Mouse (Mus musculus) small intestine, adult 2 months (tissue): ENCODE measurements around the gene Dab2ip. TPM values are rescaled to one million over a fixed set of nuclear protein-coding genes. Genes with fewer than 3 reads are reported as not detected.

ENCODE experiments used
- H3K27ac ChIP-seq: fragments of 200-500 bp; 2 replicates; pipeline ENCODE4 v1.5.1; 2012; ENCODE audit warnings: low read depth, low read length, control low read depth, inconsistent platforms; ENCODE audit not compliant: insufficient read depth
- H3K27me3 ChIP-seq: fragments of 200-500 bp; 2 replicates; pipeline ENCODE4 v1.6.1; 2012; ENCODE audit warnings: mild to moderate bottlenecking, moderate library complexity, low read length, inconsistent platforms; ENCODE audit not compliant: control insufficient read depth, insufficient read depth
- H3K36me3 ChIP-seq: fragments of 200-500 bp; 2 replicates; pipeline ENCODE4 v1.6.1; 2012; ENCODE audit warnings: mild to moderate bottlenecking, low read length, control low read depth, inconsistent platforms; ENCODE audit not compliant: control insufficient read depth, insufficient read depth
- H3K4me1 ChIP-seq: fragments of 200-500 bp; 2 replicates; pipeline ENCODE4 v1.6.1; 2012; ENCODE audit warnings: low read length, inconsistent platforms, mixed read lengths; ENCODE audit not compliant: control insufficient read depth, insufficient read depth, insufficient read length
- H3K4me3 ChIP-seq: fragments of 200-500 bp; 2 replicates; pipeline ENCODE4 v1.5.1; 2012; ENCODE audit warnings: low read depth, mild to moderate bottlenecking, control low read depth, inconsistent platforms, low read length, moderate library complexity
- CTCF ChIP-seq: fragments of 200-500 bp; IDR thresholded peaks from 2 replicates; pipeline ENCODE4 v1.5.1; 2012; ENCODE audit warnings: low read depth, mild to moderate bottlenecking, control low read depth, inconsistent platforms, low read length, moderate library complexity, mixed read lengths; ENCODE audit not compliant: insufficient replicate concordance, insufficient read length; ENCODE audit errors: extremely low read depth
- POLR2A ChIP-seq: fragments of 200-500 bp; IDR thresholded peaks from 2 replicates; pipeline ENCODE4 v1.6.1; 2012; ENCODE audit warnings: low read depth, mild to moderate bottlenecking, control low read depth, inconsistent platforms, low read length, moderate library complexity
- WGBS: fragments of 180-500 bp; shearing (Covaris S2); methylation state at CpG from one replicate; pipeline ENCODE4 v1.1.7; 2018; 5-methylcytosine and 5-hydroxymethylcytosine counted together
- polyA plus RNA-seq: library from polyadenylated mRNA; depleted of rRNA; stranded (reverse); fragments of >200 nt; gene quantifications from 2 replicates; pipeline ENCODE4 v1.2.3, GENCODE M21; 2012

Dab2ip gene
- polyA plus RNA-seq, 1 experiment = 140 TPM

- H3K4me1 ChIP-seq = no peaks in the 10 kb centered on the region
- WGBS = 66% methylated on average over 13 of the region's 13 CpGs
Observed at GRCm38 (mm10) chr2:35739669-35740254, 181.7 kb downstream of the Dab2ip start.

GRCm38 (mm10) chr2:35745876-35746275, 187.8 kb downstream of the Dab2ip start:
- Histone ChIP-seq H3K27ac (no peak overlapping the region), H3K36me3 (no peaks in the 10 kb centered on the region), H3K4me1 (no peaks in the 10 kb centered on the region), H3K27me3 (no peaks in the 10 kb centered on the region), H3K4me3 (no peak overlapping the region)
- TF ChIP-seq POLR2A = no peak
- TF ChIP-seq CTCF = no peak
- 91% methylated on average over 10 of the region's 10 CpGs for WGBS

More at GRCm38 (mm10) chr2:35739669-35740254, 181.7 kb downstream of the Dab2ip start:
- Histone ChIP-seq H3K27me3 (no peaks in the 10 kb centered on the region), H3K4me3 (no peak overlapping the region), H3K36me3 (no peaks in the 10 kb centered on the region), H3K27ac (no peak overlapping the region)
- TF ChIP-seq CTCF (no peak), POLR2A (no peak)

GRCm38 (mm10) chr2:35746638-35747037, 188.6 kb downstream of the Dab2ip start:
- H3K27me3 ChIP-seq = no peaks in the 10 kb centered on the region
- H3K36me3 ChIP-seq = no peaks in the 10 kb centered on the region
- WGBS = 58% methylated on average over 7 of the region's 7 CpGs
- no peak overlapping the region for H3K27ac ChIP-seq
- TF ChIP-seq CTCF (no peak), POLR2A (no peak)
- H3K4me1 ChIP-seq = no peaks in the 10 kb centered on the region
- H3K4me3 ChIP-seq = no peak overlapping the region

DNA sequence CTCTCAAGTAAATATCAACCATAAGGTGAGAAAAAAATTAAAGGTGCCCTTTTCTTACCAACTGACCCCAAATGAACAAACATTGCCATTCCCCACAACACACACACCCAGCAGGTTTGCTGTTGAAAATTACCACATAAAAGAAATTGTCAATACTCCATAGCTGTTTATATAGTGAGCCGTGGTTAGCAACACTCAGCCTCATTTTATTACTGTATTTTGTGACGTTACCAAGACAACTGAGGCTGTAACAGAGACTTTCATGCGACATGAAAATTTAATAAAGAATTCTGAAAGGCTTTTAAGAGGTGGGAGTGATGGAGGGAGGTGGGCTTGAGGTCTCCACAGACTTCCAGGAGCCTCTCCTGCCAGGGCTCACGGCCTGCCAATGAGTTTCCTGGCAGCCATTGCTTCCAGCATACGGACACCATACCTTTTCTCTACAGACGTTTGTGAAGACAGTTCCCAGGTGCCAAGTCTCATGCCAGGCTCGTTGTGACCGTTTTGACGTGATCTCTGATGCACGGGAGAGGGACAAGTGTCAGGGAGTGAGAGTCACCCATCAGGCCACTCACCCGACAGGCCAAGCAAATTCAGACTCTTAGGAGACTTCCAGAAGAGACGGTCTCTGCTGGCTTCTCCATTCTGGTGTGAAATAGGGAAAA, 189.4 kb downstream of the Dab2ip start:
- 81% methylated on average over 12 of the region's 12 CpGs for WGBS
- H3K36me3 ChIP-seq = no peaks in the 10 kb centered on the region
- TF ChIP-seq CTCF (no peak), POLR2A (no peak)
- H3K4me3 ChIP-seq = no peak overlapping the region
- no peaks in the 10 kb centered on the region for H3K27me3 ChIP-seq
- no peaks in the 10 kb centered on the region for H3K4me1 ChIP-seq
- no peak overlapping the region for H3K27ac ChIP-seq

GRCm38 (mm10) chr2:35750533-35751141, 192.6 kb downstream of the Dab2ip start:
- no peaks in the 10 kb centered on the region for H3K27me3 ChIP-seq
- WGBS = 72% methylated on average over 7 of the region's 7 CpGs
- H3K36me3 ChIP-seq = no peaks in the 10 kb centered on the region
- no peak overlapping the region for H3K27ac ChIP-seq
- TF ChIP-seq CTCF (no peak), POLR2A (no peak)
- H3K4me1 ChIP-seq = no peaks in the 10 kb centered on the region
- no peak overlapping the region for H3K4me3 ChIP-seq

- no peaks in the 10 kb centered on the region for H3K4me1 ChIP-seq
- 70% methylated on average over 18 of the region's 18 CpGs for WGBS
- TF ChIP-seq POLR2A (no peak), CTCF (no peak)
Observed at GRCm38 (mm10) chr2:35751781-35752505, 193.9 kb downstream of the Dab2ip start.

GRCm38 (mm10) chr2:35756467-35756866, 198.4 kb downstream of the Dab2ip start:
- TF ChIP-seq POLR2A = no peak
- no peak for TF ChIP-seq CTCF
- H3K27me3 ChIP-seq = no peaks in the 10 kb centered on the region
- H3K4me3 ChIP-seq = no peak overlapping the region
- no peaks in the 10 kb centered on the region for H3K4me1 ChIP-seq
- H3K36me3 ChIP-seq = no peaks in the 10 kb centered on the region
- WGBS = 74% methylated on average over 7 of the region's 7 CpGs
- no peak overlapping the region for H3K27ac ChIP-seq

More at GRCm38 (mm10) chr2:35751781-35752505, 193.9 kb downstream of the Dab2ip start:
- no peak overlapping the region for H3K4me3 ChIP-seq
- no peak overlapping the region for H3K27ac ChIP-seq
- H3K36me3 ChIP-seq = no peaks in the 10 kb centered on the region
- H3K27me3 ChIP-seq = no peaks in the 10 kb centered on the region
